Mouse (Mus musculus) monocyte, adult 2 months (primary cell): ENCODE measurements around the gene Dnah14.

Experiments
- DNase-seq, 2 experiments: peaks; one replicate each; pipeline ENCODE4 v3.0.0; 2022; ENCODE audit warnings: low spot score in 2 of 2, low read depth in 1 of 2

The Dnah14 gene

GRCm38 (mm10) chr1:181576322-181576721, at the start of gene Dnah14:
TSS of gene Dnah14 (plus strand) at chr1:181576559.
- DNase-seq, result no peak

- no peak for DNase-seq
Observed at GRCm38 (mm10) chr1:181529368-181529767, 47.0 kb upstream of the Dnah14 start.

- no peak for DNase-seq
Observed at GRCm38 (mm10) chr1:181535165-181535873, 41.0 kb upstream of the Dnah14 start.

- no peak for DNase-seq
Observed at GRCm38 (mm10) chr1:181537627-181538525, 38.5 kb upstream of the Dnah14 start.

GRCm38 (mm10) chr1:181539846-181540769, 36.3 kb upstream of the Dnah14 start:
- peak; percentile 18 to 30 for DNase-seq

GRCm38 (mm10) chr1:181543711-181544383, 32.5 kb upstream of the Dnah14 start:
- no peak for DNase-seq

- peak in 1 of 2 experiments; percentile 19 for DNase-seq
Observed at GRCm38 (mm10) chr1:181545044-181545772, 31.2 kb upstream of the Dnah14 start.

GRCm38 (mm10) chr1:181549987-181550386, 26.4 kb upstream of the Dnah14 start:
- DNase-seq, result no peak

- no peak for DNase-seq
Observed at GRCm38 (mm10) chr1:181550826-181551225, 25.5 kb upstream of the Dnah14 start.

- peak; percentile 25 to 50 for DNase-seq
Observed at GRCm38 (mm10) chr1:181552533-181553410, 23.6 kb upstream of the Dnah14 start.

GRCm38 (mm10) chr1:181555475-181555874, 20.9 kb upstream of the Dnah14 start:
- DNase-seq, result no peak

GRCm38 (mm10) chr1:181559655-181560054, 16.7 kb upstream of the Dnah14 start:
- DNase-seq, result no peak

- DNase-seq, result no peak
Observed at GRCm38 (mm10) chr1:181560325-181560724, 16.0 kb upstream of the Dnah14 start.

GRCm38 (mm10) chr1:181560896-181561767, 15.2 kb upstream of the Dnah14 start:
- no peak for DNase-seq

- DNase-seq, result no peak
Observed at GRCm38 (mm10) chr1:181561768-181562444, 14.5 kb upstream of the Dnah14 start.

- no peak for DNase-seq
Observed at GRCm38 (mm10) chr1:181569447-181569846, 6.9 kb upstream of the Dnah14 start.

GRCm38 (mm10) chr1:181583152-181583551, 6.8 kb downstream of the Dnah14 start:
- no peak for DNase-seq
